19 mouse cellular contexts compared by ENCODE assay signal in the genomic region with DNA sequence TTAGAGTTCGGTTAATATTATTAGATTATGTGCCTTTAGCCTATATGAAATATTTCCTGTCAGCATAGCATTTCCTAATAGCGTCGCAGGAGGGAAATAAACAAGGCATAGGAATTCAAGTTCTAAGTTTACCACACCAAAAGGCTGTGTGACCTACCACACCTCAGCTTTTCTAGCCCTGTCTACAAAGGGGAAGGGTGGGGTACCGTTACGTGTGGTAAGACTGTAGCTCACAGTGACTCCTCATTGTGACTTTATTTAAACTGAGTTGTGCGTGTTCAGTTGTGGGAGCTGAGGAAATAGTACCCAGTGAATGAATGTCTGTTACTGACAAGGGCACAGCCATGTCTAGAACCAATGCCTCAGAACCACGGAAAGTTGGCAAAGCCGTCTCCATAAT. TPM values are rescaled to one million over a fixed set of nuclear protein-coding genes. Genes with fewer than 3 reads are reported as not detected.
DNase-seq lines count a peak whose midpoint lies in the region; TF ChIP-seq lines count a peak whose summit lies in the region.
"Had no signal": no experiment of that assay in that cellular context is flagged by ENCODE, and none has a peak within 500 bp of the region (broad histone marks: within the 10 kb centered on the region; RNA-seq: fewer than 3 reads in every experiment).

No protein-coding gene starts in this region.

- TF ChIP-seq CTCF in small intestine, adult 2 months (IDR thresholded peaks at IDR 0.05; ENCODE audit: extremely low read depth, insufficient read length, insufficient replicate concordance, low read depth, low read length): no peak

- peaks cover 4% of the 10 kb centered on the region; the same call in 1 of the 2 replicates for H3K36me3 ChIP-seq in small intestine, adult 2 months (ENCODE audit: control insufficient read depth, insufficient read depth, low read length)
- H3K36me3 ChIP-seq: embryonic facial prominence, embryonic 15.5 days; forebrain, embryonic 10.5 days; heart, embryonic 13.5 days; hindbrain, embryonic 12.5 days had no signal

- TF ChIP-seq POLR2A in small intestine, adult 2 months (IDR thresholded peaks at IDR 0.05; ENCODE audit: low read depth, low read length): no peak

- no peaks in the 10 kb centered on the region for H3K27me3 ChIP-seq in small intestine, adult 2 months (ENCODE audit: control insufficient read depth, insufficient read depth, low read length)
- H3K27me3 ChIP-seq: embryonic facial prominence, embryonic 15.5 days; heart, embryonic 13.5 days; hindbrain, embryonic 12.5 days had no signal

- 84% methylated on average over 8 of the region's 8 CpGs for WGBS in small intestine, adult 2 months

- peak; percentile 71 for DNase-seq in heart, adult 11 months
- no peak for DNase-seq in heart, postnatal 14 days
- DNase-seq in CD4-positive helper T cell, adult 2 months (ENCODE audit: low read depth, low spot score): peak; percentile 10
- peak; percentile 50 for DNase-seq in T-cell, adult 2 months (ENCODE audit: low spot score)
- no peak for DNase-seq in embryo, embryonic 9.5 days (ENCODE audit: extremely low spot score)
- no peak for DNase-seq in cerebellum, postnatal 10 days
- DNase-seq: adrenal gland, postnatal 14 days; B cell, adult 2 months; cerebellum, adult 11-12 months; cerebellum, adult 9-10 months; gastrocnemius, adult 2 months; gastrocnemius, postnatal 25 days; heart, postnatal 4 days had no signal

- H3K27ac ChIP-seq in small intestine, adult 2 months (ENCODE audit: insufficient read depth, low read depth, low read length): peak overlapping the region; percentile 87
- H3K27ac ChIP-seq: embryonic facial prominence, embryonic 15.5 days; forebrain, embryonic 10.5 days; gastrocnemius, adult 2 months; heart, embryonic 13.5 days; hindbrain, embryonic 12.5 days had no signal

- H3K4me3 ChIP-seq in small intestine, adult 2 months (ENCODE audit: low read depth, low read length): no peak overlapping the region
- H3K4me3 ChIP-seq: embryonic facial prominence, embryonic 15.5 days; erythroblast, embryonic 14.5 days; forebrain, embryonic 10.5 days; gastrocnemius, adult 2 months; heart, embryonic 13.5 days; hindbrain, embryonic 12.5 days had no signal

- intact Hi-C loops in heart, postnatal 14 days (cut with DNase I): no loop called here

- H3K4me1 ChIP-seq in small intestine, adult 2 months (ENCODE audit: control insufficient read depth, insufficient read depth, insufficient read length, low read length): peaks cover 10% of the 10 kb centered on the region; the same call in 1 of the 2 replicates
- H3K4me1 ChIP-seq: embryonic facial prominence, embryonic 15.5 days; forebrain, embryonic 10.5 days; heart, embryonic 13.5 days; hindbrain, embryonic 12.5 days had no signal

RNA-seq across cellular contexts. Expression of a gene that starts 8.0 kb away (rescaled TPM):
- 1 to 10 TPM in 1 of 2 experiments, under 1 TPM in 1; 0.84 to 2.2 TPM for total RNA-seq in heart, postnatal 14 days (2021)
- polyA plus RNA-seq in small intestine, adult 2 months (2012; rRNA removed): 2.1 and 4.4 TPM in 2 replicates
- polyA plus RNA-seq: erythroblast, embryonic 14.5 days had no signal

Comparison
In these comparisons a context has a peak if more than half of its experiments do, and no peak if none do; other contexts are left out.
1. DNase-seq: peak in heart, adult 11 months (single experiment), CD4-positive helper T cell, adult 2 months (single experiment) and T-cell, adult 2 months (single experiment); none in heart, postnatal 14 days (0 of 2), embryo, embryonic 9.5 days (single experiment) and cerebellum, postnatal 10 days (0 of 2).